Comparison of ENCODE assay signal across 8 mouse cellular contexts in the genomic region with DNA sequence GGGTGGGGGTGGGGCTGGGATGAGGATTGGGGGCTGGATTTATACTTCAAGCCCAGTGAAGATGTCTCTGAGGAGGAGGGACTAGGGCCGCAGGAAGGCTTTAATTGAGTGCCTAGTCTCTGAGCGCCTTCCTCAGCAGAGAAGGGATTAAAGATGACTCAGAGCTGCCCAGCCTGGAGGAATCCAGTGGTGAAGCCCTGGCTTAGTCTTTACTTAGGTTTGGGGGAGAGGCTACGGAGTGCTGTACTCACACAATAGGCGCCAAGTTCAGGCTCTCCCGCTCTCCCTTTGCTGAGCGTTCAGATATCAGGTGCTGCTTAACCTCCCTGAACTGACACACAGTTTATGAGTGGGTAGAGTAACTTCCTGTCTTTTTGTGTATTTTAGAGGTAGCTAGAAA.
A peak's percentile ranks its signal among the peaks of the same experiment; 100 is the strongest.
DNase-seq lines count a peak whose midpoint lies in the region; ATAC-seq and TF ChIP-seq lines count a peak whose summit lies in the region.

No protein-coding gene starts in this region.

- H3K9me3 ChIP-seq in heart, embryonic 12.5 days (replicated peaks) = no peaks in the 10 kb centered on the region

- peak overlapping the region; percentile 77 for H3K9ac ChIP-seq in heart, embryonic 12.5 days

- H3K4me3 ChIP-seq in cortical plate, adult 2 months (ENCODE audit: insufficient read depth, low read length) = peak overlapping the region; percentile 36
- H3K4me3 ChIP-seq in heart, embryonic 12.5 days = peak overlapping the region; percentile 74
- H3K4me3 ChIP-seq in small intestine, adult 2 months (ENCODE audit: low read depth, low read length) = peak overlapping the region; percentile 41

- no peak overlapping the region for H3K27ac ChIP-seq in cortical plate, adult 2 months (ENCODE audit: insufficient read depth, low read length)
- H3K27ac ChIP-seq in heart, embryonic 12.5 days (ENCODE audit: poor library complexity, severe bottlenecking) = peak overlapping the region; percentile 77
- peak overlapping the region; percentile 72 for H3K27ac ChIP-seq in small intestine, adult 2 months (ENCODE audit: insufficient read depth, low read depth, low read length)

- peak overlapping the region; percentile 73 for H3K4me2 ChIP-seq in heart, embryonic 12.5 days

- peak; percentile 66 for ATAC-seq in heart, embryonic 12.5 days (ENCODE audit: insufficient number of reproducible peaks, low FRiP score)
- ATAC-seq in megakaryocyte, adult 5-6 weeks (ENCODE audit: poor library complexity, severe bottlenecking) = peak; percentile 34

- H3K4me1 ChIP-seq in cortical plate, adult 2 months (ENCODE audit: control insufficient read depth, insufficient read depth, low read length) = peaks cover 3% of the 10 kb centered on the region; the same call in 1 of the 2 replicates
- H3K4me1 ChIP-seq in heart, embryonic 12.5 days (replicated peaks) = peaks cover 24% of the 10 kb centered on the region
- peaks cover 6% of the 10 kb centered on the region; the same call in 1 of the 2 replicates for H3K4me1 ChIP-seq in small intestine, adult 2 months (ENCODE audit: control insufficient read depth, insufficient read depth, insufficient read length, low read length)

- TF ChIP-seq POLR2A in cortical plate, adult 2 months (IDR thresholded peaks at IDR 0.05; ENCODE audit: extremely low read depth, insufficient read depth, low read length) = no peak
- TF ChIP-seq POLR2A in small intestine, adult 2 months (IDR thresholded peaks at IDR 0.05; ENCODE audit: low read depth, low read length) = no peak

- no peaks in the 10 kb centered on the region for H3K27me3 ChIP-seq in heart, embryonic 12.5 days (replicated peaks)
- H3K27me3 ChIP-seq in small intestine, adult 2 months (ENCODE audit: control insufficient read depth, insufficient read depth, low read length) = no peaks in the 10 kb centered on the region

- WGBS in heart, embryonic 12.5 days = 4% methylated on average over 6 of the region's 6 CpGs
- WGBS in small intestine, adult 2 months = under 1% methylated on average over 6 of the region's 6 CpGs

- DNase-seq in adrenal gland, adult (ENCODE audit: inconsistent age in 2 of 2, low spot score in 1 of 2) = peak; percentile 54 to 80
- no peak for DNase-seq in adrenal gland, postnatal 4 days (ENCODE audit: low spot score in 2 of 2)
- peak; percentile 65 for DNase-seq in ZHBTc4 (ENCODE audit: low read depth, low spot score)
- peak; percentile 28 for DNase-seq in kidney, postnatal 10 days

- H3K36me3 ChIP-seq in heart, embryonic 12.5 days = no peaks in the 10 kb centered on the region
- H3K36me3 ChIP-seq in small intestine, adult 2 months (ENCODE audit: control insufficient read depth, insufficient read depth, low read length) = no peaks in the 10 kb centered on the region

- no peak for TF ChIP-seq CTCF in cortical plate, adult 2 months (IDR thresholded peaks at IDR 0.05; ENCODE audit: extremely low read depth, insufficient read depth, low read length)
- TF ChIP-seq CTCF in small intestine, adult 2 months (IDR thresholded peaks at IDR 0.05; ENCODE audit: extremely low read depth, insufficient read length, insufficient replicate concordance, low read depth, low read length) = no peak

Comparison
In these comparisons a context has a peak if more than half of its experiments do, and no peak if none do; other contexts are left out.
1. DNase-seq: peak in adrenal gland, adult (2 of 2), ZHBTc4 (single experiment) and kidney, postnatal 10 days (single experiment); none in adrenal gland, postnatal 4 days (0 of 2).
2. Peak in every context shown above with its lines, with median percentiles within 50 percentile points of each other: H3K4me3 ChIP-seq.